Mouse (Mus musculus) ES-Bruce4 (cell line): ENCODE data around the gene Als2cr12.
"Not testable (repeated sequence)": the region's sequence is repeated elsewhere in the genome, so short reads cannot be mapped to it uniquely, and the experiment has no call there.

Source experiments
- CTCF ChIP-seq: IDR thresholded peaks from one replicate; pipeline ENCODE4 v1.8.1; 2011; ENCODE audit warnings: low read depth, low read length
- POLR2A ChIP-seq: IDR thresholded peaks from one replicate; pipeline ENCODE4 v1.8.1; 2011; ENCODE audit warnings: low read length; ENCODE audit not compliant: insufficient read depth

GRCm38 (mm10) chr1:58609591-58609990 lies 86.2 kb downstream of the Als2cr12 start:
- TF ChIP-seq CTCF, POLR2A: not testable (repeated sequence)
